Mouse (Mus musculus): ENCODE measurements at regions not wholly inside any gene's neighbourhood (a gene's known extent, or its start where the extent isn't known, plus 50 kb on each side); places are given as distances from the start of the nearest gene placed in this dataset.

DNA sequence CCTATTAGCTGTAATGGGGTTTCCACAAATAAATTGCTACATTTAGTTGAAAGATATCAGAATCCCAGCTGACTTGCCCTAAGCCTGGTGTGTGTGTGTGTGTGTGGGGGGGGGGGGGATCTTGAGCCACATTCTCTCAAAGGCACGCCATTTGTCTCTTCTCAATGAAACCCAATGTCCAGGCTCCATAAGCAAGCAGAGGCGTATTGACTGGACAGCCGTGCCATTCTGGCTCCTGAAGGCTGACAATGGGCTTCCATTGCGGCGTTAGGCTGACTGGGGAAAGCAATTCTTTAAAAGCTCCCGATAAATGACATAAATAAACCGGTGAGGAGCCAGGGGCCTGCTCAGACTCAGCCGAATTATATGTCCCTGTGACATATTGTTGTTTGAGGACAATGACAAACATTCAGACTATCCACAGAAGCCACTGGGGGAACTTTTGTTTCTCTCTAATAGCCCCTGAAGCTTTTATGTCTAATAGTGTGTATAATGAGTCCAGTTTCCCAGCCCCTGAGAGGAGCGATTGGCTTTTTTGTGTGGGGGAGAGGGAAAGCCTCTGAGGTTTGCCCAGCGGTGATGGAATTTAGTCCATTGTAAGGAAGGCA, 240.6 kb upstream of the Mphosph6 start:
- Histone ChIP-seq H3K4me3 (ENCODE audit: low read depth, low read length) (no peak overlapping the region), H3K27me3 (ENCODE audit: control insufficient read depth, insufficient read depth, low read length) (no peaks in the 10 kb centered on the region), H3K27ac (ENCODE audit: low read depth, low read length) (no peak overlapping the region), H3K4me2 (no peak overlapping the region), H3K9me3 (ENCODE audit: control insufficient read depth, low read length) (no peaks in the 10 kb centered on the region), H3K9ac (ENCODE audit: low read length) (no peak overlapping the region), H3K4me1 (ENCODE audit: control insufficient read depth, insufficient read depth, low read length) (no peaks in the 10 kb centered on the region), H3K36me3 (ENCODE audit: control insufficient read depth, insufficient read depth, low read length) (no peaks in the 10 kb centered on the region)
- WGBS, result 45% methylated on average over 10 of the region's 10 CpGs
- peak; percentile 33 for ATAC-seq (ENCODE audit: low FRiP score)
- DNase-seq (ENCODE audit: low spot score, missing footprints), result peak; percentile 84

GRCm38 (mm10) chr8:118041253-118041652, 239.5 kb upstream of the Mphosph6 start:
- Histone ChIP-seq H3K4me1 (ENCODE audit: control insufficient read depth, insufficient read depth, low read length) (no peaks in the 10 kb centered on the region), H3K9ac (ENCODE audit: low read length) (no peak overlapping the region), H3K4me3 (ENCODE audit: low read depth, low read length) (no peak overlapping the region), H3K27me3 (ENCODE audit: control insufficient read depth, insufficient read depth, low read length) (no peaks in the 10 kb centered on the region), H3K36me3 (ENCODE audit: control insufficient read depth, insufficient read depth, low read length) (no peaks in the 10 kb centered on the region), H3K4me2 (no peak overlapping the region), H3K27ac (ENCODE audit: low read depth, low read length) (no peak overlapping the region), H3K9me3 (ENCODE audit: control insufficient read depth, low read length) (no peaks in the 10 kb centered on the region)
- no peak for ATAC-seq (ENCODE audit: low FRiP score)
- WGBS, result 82% methylated on average over 6 of the region's 6 CpGs
- peak; percentile 69 for DNase-seq (ENCODE audit: low spot score, missing footprints)

- H3K4me1 ChIP-seq (ENCODE audit: control insufficient read depth, insufficient read depth, low read length), result no peaks in the 10 kb centered on the region
- DNase-seq (ENCODE audit: low spot score, missing footprints) (peak; percentile 68), ATAC-seq (ENCODE audit: low FRiP score) (no peak)
These were observed 236.1 kb upstream of the Mphosph6 start for GRCm38 (mm10) chr8:118037801-118038200.

GRCm38 (mm10) chr8:118034051-118034450, 232.3 kb upstream of the Mphosph6 start:
- no peak overlapping the region for H3K9ac ChIP-seq (ENCODE audit: low read length)

More at GRCm38 (mm10) chr8:118037801-118038200, 236.1 kb upstream of the Mphosph6 start:
- no peak overlapping the region for H3K27ac ChIP-seq (ENCODE audit: low read depth, low read length)
- no peak overlapping the region for H3K9ac ChIP-seq (ENCODE audit: low read length)
- 78% methylated on average over 4 of the region's 4 CpGs for WGBS
- H3K4me2 ChIP-seq, result no peak overlapping the region
- no peaks in the 10 kb centered on the region for H3K27me3 ChIP-seq (ENCODE audit: control insufficient read depth, insufficient read depth, low read length)
- no peaks in the 10 kb centered on the region for H3K9me3 ChIP-seq (ENCODE audit: control insufficient read depth, low read length)
- H3K4me3 ChIP-seq (ENCODE audit: low read depth, low read length), result no peak overlapping the region
- no peaks in the 10 kb centered on the region for H3K36me3 ChIP-seq (ENCODE audit: control insufficient read depth, insufficient read depth, low read length)

GRCm38 (mm10) chr8:118031406-118031805, 229.7 kb upstream of the Mphosph6 start:
- ATAC-seq (ENCODE audit: low FRiP score) (no peak), DNase-seq (ENCODE audit: low spot score, missing footprints) (no peak)
- no peaks in the 10 kb centered on the region for H3K9me3 ChIP-seq (ENCODE audit: control insufficient read depth, low read length)
- H3K27ac ChIP-seq (ENCODE audit: low read depth, low read length), result no peak overlapping the region
- no peaks in the 10 kb centered on the region for H3K4me1 ChIP-seq (ENCODE audit: control insufficient read depth, insufficient read depth, low read length)
- no peak overlapping the region for H3K4me2 ChIP-seq
- H3K4me3 ChIP-seq (ENCODE audit: low read depth, low read length), result no peak overlapping the region
- no peak overlapping the region for H3K9ac ChIP-seq (ENCODE audit: low read length)
- H3K27me3 ChIP-seq (ENCODE audit: control insufficient read depth, insufficient read depth, low read length), result no peaks in the 10 kb centered on the region
- 20% methylated on average over 6 of the region's 6 CpGs for WGBS
- H3K36me3 ChIP-seq (ENCODE audit: control insufficient read depth, insufficient read depth, low read length), result no peaks in the 10 kb centered on the region

More at GRCm38 (mm10) chr8:118034051-118034450, 232.3 kb upstream of the Mphosph6 start:
- ATAC-seq (ENCODE audit: low FRiP score) (no peak), DNase-seq (ENCODE audit: low spot score, missing footprints) (no peak)
- Histone ChIP-seq H3K4me3 (ENCODE audit: low read depth, low read length) (no peak overlapping the region), H3K4me2 (no peak overlapping the region), H3K4me1 (ENCODE audit: control insufficient read depth, insufficient read depth, low read length) (no peaks in the 10 kb centered on the region), H3K27ac (ENCODE audit: low read depth, low read length) (no peak overlapping the region), H3K9me3 (ENCODE audit: control insufficient read depth, low read length) (no peaks in the 10 kb centered on the region), H3K36me3 (ENCODE audit: control insufficient read depth, insufficient read depth, low read length) (no peaks in the 10 kb centered on the region), H3K27me3 (ENCODE audit: control insufficient read depth, insufficient read depth, low read length) (no peaks in the 10 kb centered on the region)
- 59% methylated on average over 13 of the region's 13 CpGs for WGBS

DNA sequence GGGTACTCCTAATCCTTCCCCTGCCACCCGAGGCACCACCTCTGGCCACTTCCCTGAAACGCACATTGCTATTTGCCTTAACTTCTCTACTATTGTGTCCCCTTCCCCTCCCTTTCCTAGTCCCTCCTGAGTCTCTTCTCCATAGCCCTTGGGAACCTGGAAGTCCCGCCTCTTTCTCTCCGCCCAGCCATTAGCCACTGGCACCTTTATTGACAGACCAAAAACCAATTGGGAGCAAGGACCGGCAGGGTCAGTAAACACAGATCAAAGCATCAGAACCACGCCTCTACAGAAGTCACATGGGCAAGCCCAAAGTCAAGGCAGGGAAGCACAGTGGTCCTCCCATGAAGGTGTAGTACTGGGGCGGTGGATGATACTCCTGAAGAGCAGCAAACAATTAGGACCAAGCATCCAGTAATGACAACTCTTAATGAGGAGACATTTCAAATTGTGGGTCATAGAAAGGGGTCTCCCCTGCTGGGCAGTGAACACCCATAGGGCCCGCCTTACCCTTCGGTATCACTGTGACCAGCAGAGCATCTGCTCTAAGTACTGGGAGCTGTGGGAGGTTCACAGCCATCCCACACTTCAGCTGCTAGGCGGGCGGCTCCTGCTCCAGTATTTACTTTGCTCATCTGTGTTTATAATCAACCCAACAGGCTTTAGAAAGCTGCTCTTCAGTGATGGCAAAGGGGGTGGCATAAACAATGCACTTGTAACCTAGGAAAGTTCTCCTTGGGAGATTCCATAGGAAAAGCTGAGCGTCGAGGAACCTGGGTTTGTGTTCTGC, 226.5 kb upstream of the Mphosph6 start:
- Histone ChIP-seq H3K27ac (ENCODE audit: low read depth, low read length) (no peak overlapping the region), H3K4me3 (ENCODE audit: low read depth, low read length) (no peak overlapping the region), H3K4me1 (ENCODE audit: control insufficient read depth, insufficient read depth, low read length) (no peaks in the 10 kb centered on the region), H3K4me2 (no peak overlapping the region), H3K27me3 (ENCODE audit: control insufficient read depth, insufficient read depth, low read length) (no peaks in the 10 kb centered on the region), H3K9ac (ENCODE audit: low read length) (no peak overlapping the region), H3K9me3 (ENCODE audit: control insufficient read depth, low read length) (no peaks in the 10 kb centered on the region), H3K36me3 (ENCODE audit: control insufficient read depth, insufficient read depth, low read length) (no peaks in the 10 kb centered on the region)
- DNase-seq (ENCODE audit: low spot score, missing footprints) (no peak), ATAC-seq (ENCODE audit: low FRiP score) (no peak)
- 87% methylated on average over 13 of the region's 13 CpGs for WGBS

- H3K9me3 ChIP-seq (ENCODE audit: control insufficient read depth, low read length), result no peaks in the 10 kb centered on the region
- no peaks in the 10 kb centered on the region for H3K4me1 ChIP-seq (ENCODE audit: control insufficient read depth, insufficient read depth, low read length)
- H3K4me3 ChIP-seq (ENCODE audit: low read depth, low read length), result no peak overlapping the region
- WGBS, result 88% methylated on average over 1 of the region's 1 CpGs
- H3K36me3 ChIP-seq (ENCODE audit: control insufficient read depth, insufficient read depth, low read length), result no peaks in the 10 kb centered on the region
- ATAC-seq (ENCODE audit: low FRiP score) (no peak), DNase-seq (ENCODE audit: low spot score, missing footprints) (no peak)
- H3K27me3 ChIP-seq (ENCODE audit: control insufficient read depth, insufficient read depth, low read length), result no peaks in the 10 kb centered on the region
- no peak overlapping the region for H3K27ac ChIP-seq (ENCODE audit: low read depth, low read length)
- H3K9ac ChIP-seq (ENCODE audit: low read length), result no peak overlapping the region
- no peak overlapping the region for H3K4me2 ChIP-seq
These were observed 221.7 kb upstream of the Mphosph6 start for GRCm38 (mm10) chr8:118023451-118023850.

- H3K9me3 ChIP-seq (ENCODE audit: control insufficient read depth, low read length), result no peaks in the 10 kb centered on the region
- WGBS, result 75% methylated on average over 3 of the region's 3 CpGs
- H3K27ac ChIP-seq (ENCODE audit: low read depth, low read length), result no peak overlapping the region
- no peak for ATAC-seq (ENCODE audit: low FRiP score)
- H3K9ac ChIP-seq (ENCODE audit: low read length), result no peak overlapping the region
- no peaks in the 10 kb centered on the region for H3K4me1 ChIP-seq (ENCODE audit: control insufficient read depth, insufficient read depth, low read length)
- no peaks in the 10 kb centered on the region for H3K27me3 ChIP-seq (ENCODE audit: control insufficient read depth, insufficient read depth, low read length)
- no peak overlapping the region for H3K4me3 ChIP-seq (ENCODE audit: low read depth, low read length)
- peak; percentile 77 for DNase-seq (ENCODE audit: low spot score, missing footprints)
- H3K36me3 ChIP-seq (ENCODE audit: control insufficient read depth, insufficient read depth, low read length), result no peaks in the 10 kb centered on the region
- H3K4me2 ChIP-seq, result no peak overlapping the region
These were observed 220.2 kb upstream of the Mphosph6 start for GRCm38 (mm10) chr8:118021978-118022377.

- no peak overlapping the region for H3K27ac ChIP-seq (ENCODE audit: low read depth, low read length)
- WGBS, result 25% methylated on average over 6 of the region's 6 CpGs
- no peak overlapping the region for H3K9ac ChIP-seq (ENCODE audit: low read length)
- H3K4me2 ChIP-seq, result no peak overlapping the region
- DNase-seq (ENCODE audit: low spot score, missing footprints), result no peak
- no peaks in the 10 kb centered on the region for H3K9me3 ChIP-seq (ENCODE audit: control insufficient read depth, low read length)
- ATAC-seq (ENCODE audit: low FRiP score), result 0 out of 2 replicates have a peak, but pooled peaks have one; percentile 42
- no peaks in the 10 kb centered on the region for H3K4me1 ChIP-seq (ENCODE audit: control insufficient read depth, insufficient read depth, low read length)
- no peaks in the 10 kb centered on the region for H3K36me3 ChIP-seq (ENCODE audit: control insufficient read depth, insufficient read depth, low read length)
- H3K27me3 ChIP-seq (ENCODE audit: control insufficient read depth, insufficient read depth, low read length), result no peaks in the 10 kb centered on the region
- H3K4me3 ChIP-seq (ENCODE audit: low read depth, low read length), result no peak overlapping the region
These were observed 215.5 kb upstream of the Mphosph6 start for GRCm38 (mm10) chr8:118017261-118017660.

Data from midbrain, embryonic 11.5 days (tissue).